Mouse (Mus musculus) neural tube, postnatal 0 days (tissue): ENCODE data around the gene Rnasel. TPM values are rescaled to one million over a fixed set of nuclear protein-coding genes. Genes with fewer than 3 reads are reported as not detected.

Source experiments
- polyA plus RNA-seq: library from polyadenylated mRNA; unstranded; fragments of >200 nt; fragmentation: Nextera tagmentation; extraction: Ambion mirVana; gene quantifications from 2 replicates; pipeline ENCODE4 v1.2.1, GENCODE M21; 2015

Rnasel gene
- 13.8 and 18.5 TPM in 2 replicates for polyA plus RNA-seq

DNA sequence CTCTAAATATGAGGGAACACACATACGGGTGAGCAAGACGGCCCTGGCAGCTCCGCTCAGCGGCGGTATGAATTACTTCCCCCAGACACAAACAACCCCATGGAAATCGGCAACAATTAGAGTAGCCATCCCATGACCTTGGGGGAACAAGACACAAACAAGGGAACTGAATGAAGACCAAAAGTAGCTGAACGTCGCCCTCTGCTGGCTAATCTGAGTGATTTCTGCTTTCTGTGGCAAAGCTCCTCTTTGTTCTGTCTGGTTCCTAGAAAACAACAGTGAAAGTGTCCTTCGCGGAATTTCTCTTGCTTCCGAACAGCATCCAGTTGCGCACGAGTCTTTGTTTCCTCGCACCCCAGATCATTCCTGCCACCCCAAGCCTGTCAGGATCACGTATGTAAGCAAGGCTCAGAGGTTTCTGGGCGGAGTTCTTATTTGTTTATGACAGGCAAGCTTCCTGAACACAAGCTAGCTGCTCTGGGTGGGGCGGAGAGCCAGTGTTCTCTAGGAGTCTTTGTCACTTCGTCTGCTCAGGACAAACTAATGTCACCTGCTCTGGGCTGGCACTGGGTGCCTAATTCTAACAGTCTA lies at the start of gene Rnasel:
Gene Rnasel, plus strand, starts transcription at position 216 of the 591 bp plus-strand sequence.

DNA sequence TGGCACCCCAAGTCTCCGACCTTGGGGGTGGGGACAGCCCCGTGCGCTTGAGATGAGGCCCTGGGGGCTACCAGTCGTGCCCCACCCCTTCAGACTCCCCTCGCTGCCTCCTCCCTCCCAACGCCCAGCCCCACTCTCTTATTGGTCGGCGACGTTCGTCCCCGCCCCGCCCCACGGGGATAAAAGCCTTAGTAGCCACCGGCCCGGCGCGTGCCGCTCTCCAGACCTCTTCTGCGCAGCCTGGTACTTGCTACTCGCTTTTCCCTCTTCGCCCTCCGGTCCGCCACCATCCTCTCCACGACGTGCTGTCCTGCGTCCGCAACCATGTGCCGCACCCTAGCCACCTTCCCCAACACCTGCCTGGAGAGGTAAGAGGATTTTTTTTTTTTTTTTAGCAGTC lies 9.1 kb upstream of the Rnasel start, which contains the start of gene Rgs16:
Gene Rgs16, plus strand, starts transcription at position 205 of the 400 bp plus-strand sequence.

Other genes starting within 250 kb of the Rnasel start
- 16.6 and 17.2 TPM in 2 replicates for gene Npl, start 199.4 kb upstream of the Rnasel start, polyA plus RNA-seq
- gene Rgs8, start 96.4 kb upstream of the Rnasel start, polyA plus RNA-seq, result 8.6 and 9.3 TPM in 2 replicates
- 8.2 and 8.7 TPM in 2 replicates for gene Rgs16, start 9.1 kb upstream of the Rnasel start, polyA plus RNA-seq
- 0.13 and 0.31 TPM in 2 replicates for gene Rgsl1, start 94.7 kb downstream of the Rnasel start, polyA plus RNA-seq
- gene Teddm1b, start 124.9 kb downstream of the Rnasel start, polyA plus RNA-seq, result 0.11 and 0.31 TPM in 2 replicates
- not detected in 2 replicates for gene Teddm1a, start 142.3 kb downstream of the Rnasel start, polyA plus RNA-seq
- 421 and 440 TPM in 2 replicates for gene Glul, start 150.5 kb downstream of the Rnasel start, polyA plus RNA-seq
- gene Teddm2, start 150.8 kb downstream of the Rnasel start, polyA plus RNA-seq, result 1.5 and 1.6 TPM in 2 replicates